Mouse (Mus musculus) kidney, embryonic 16.5 days (tissue): ENCODE measurements around the gene Tfpi2. TPM values are rescaled to one million over a fixed set of nuclear protein-coding genes. Genes with fewer than 3 reads are reported as not detected.

Experiments used
- ATAC-seq: fragments of 200-750 bp; cut with Nextera tagmentation; 2 replicates; pipeline ENCODE4 v1.8.0; 2017; ENCODE audit warnings: moderate TSS enrichment; ENCODE audit not compliant: low FRiP score, low TSS enrichment
- H3K27ac ChIP-seq: fragments of 300-500 bp; sonication (generic); 2 replicates; pipeline ENCODE4 v1.5.1; 2014; ENCODE audit warnings: low read length
- H3K27me3 ChIP-seq: fragments of 300-500 bp; sonication (generic); 2 replicates; pipeline ENCODE4 v1.6.1; 2014; ENCODE audit warnings: low read length, control low read depth, mixed read lengths; ENCODE audit not compliant: insufficient read depth
- H3K36me3 ChIP-seq: fragments of 300-500 bp; sonication (generic); 2 replicates; pipeline ENCODE4 v1.6.1; 2014; ENCODE audit warnings: low read length, control low read depth, mixed read lengths; ENCODE audit not compliant: insufficient read depth
- H3K4me1 ChIP-seq: fragments of 300-500 bp; sonication (generic); 2 replicates; pipeline ENCODE4 v1.6.1; 2014; ENCODE audit warnings: low read length, control low read depth, mixed read lengths; ENCODE audit not compliant: insufficient read depth
- H3K4me2 ChIP-seq: fragments of 300-500 bp; sonication (generic); replicated peaks from 2 replicates; pipeline ENCODE4 v1.6.1; 2014; ENCODE audit warnings: low read depth, low read length
- H3K4me3 ChIP-seq: fragments of 300-500 bp; sonication (generic); 2 replicates; pipeline ENCODE4 v1.5.1; 2014; ENCODE audit warnings: mild to moderate bottlenecking, low read length
- H3K9ac ChIP-seq: fragments of 300-500 bp; sonication (generic); replicated peaks from 2 replicates; pipeline ENCODE4 v1.6.1; 2014; ENCODE audit warnings: low read length
- H3K9me3 ChIP-seq: fragments of 300-500 bp; sonication (generic); 2 replicates; pipeline ENCODE4 v1.6.1; 2016; ENCODE audit warnings: low read length, control low read depth
- WGBS: fragments of 180-500 bp; shearing (Covaris S2); extraction: QIAGEN DNeasy Blood & Tissue Kit; methylation state at CpG from one replicate; pipeline ENCODE4 v1.1.7; 2014; 5-methylcytosine and 5-hydroxymethylcytosine counted together
- polyA plus RNA-seq: library from polyadenylated mRNA; unstranded; fragments of >200 nt; fragmentation: Nextera tagmentation; extraction: Ambion mirVana; gene quantifications from 2 replicates; pipeline ENCODE4 v1.2.1, GENCODE M21; 2015

The Tfpi2 gene
- polyA plus RNA-seq, result 4.6 and 4.8 TPM in 2 replicates

GRCm38 (mm10) chr6:3988750-3989149, at the start of gene Tfpi2:
Gene Tfpi2 (minus strand): TSS chr6:3988919.
- Histone ChIP-seq H3K4me3 (no peak within 1 kb of the TSS), H3K4me1 (no peaks in the 10 kb centered on the region), H3K36me3 (no peaks in the 10 kb centered on the region), H3K27me3 (no peaks in the 10 kb centered on the region), H3K27ac (no peak within 1 kb of the TSS), H3K4me2 (no peak within 1 kb of the TSS), H3K9me3 (no peaks in the 10 kb centered on the region), H3K9ac (no peak within 1 kb of the TSS)
- WGBS, result 75% methylated on average over 3 of the region's 3 CpGs
- ATAC-seq, result peak; percentile 76; the same call in 1 of the 2 replicates

- Histone ChIP-seq H3K9me3 (no peaks in the 10 kb centered on the region), H3K27ac (no peak overlapping the region), H3K36me3 (no peaks in the 10 kb centered on the region), H3K27me3 (no peaks in the 10 kb centered on the region), H3K4me3 (no peak overlapping the region), H3K4me1 (no peaks in the 10 kb centered on the region), H3K9ac (no peak overlapping the region), H3K4me2 (no peak overlapping the region)
- no peak for ATAC-seq
- WGBS, result 77% methylated on average over 3 of the region's 3 CpGs
Measured at GRCm38 (mm10) chr6:4030956-4031355, 42.2 kb upstream of the Tfpi2 start.

- Histone ChIP-seq H3K4me3 (no peak overlapping the region), H3K27ac (no peak overlapping the region), H3K36me3 (no peaks in the 10 kb centered on the region), H3K9ac (no peak overlapping the region), H3K4me1 (no peaks in the 10 kb centered on the region), H3K9me3 (no peaks in the 10 kb centered on the region), H3K4me2 (no peak overlapping the region), H3K27me3 (no peaks in the 10 kb centered on the region)
- WGBS, result 51% methylated on average over 2 of the region's 2 CpGs
- ATAC-seq, result no peak
Measured at GRCm38 (mm10) chr6:4026367-4026766, 37.6 kb upstream of the Tfpi2 start.

GRCm38 (mm10) chr6:4022645-4023044, 33.9 kb upstream of the Tfpi2 start:
- Histone ChIP-seq H3K9me3 (no peaks in the 10 kb centered on the region), H3K9ac (no peak overlapping the region), H3K27ac (no peak overlapping the region), H3K4me3 (no peak overlapping the region), H3K4me2 (no peak overlapping the region), H3K27me3 (no peaks in the 10 kb centered on the region), H3K36me3 (no peaks in the 10 kb centered on the region), H3K4me1 (no peaks in the 10 kb centered on the region)
- WGBS, result 24% methylated on average over 1 of the region's 1 CpGs
- ATAC-seq, result no peak

GRCm38 (mm10) chr6:4009548-4009947, 20.8 kb upstream of the Tfpi2 start:
- Histone ChIP-seq H3K27ac (no peak overlapping the region), H3K4me1 (no peaks in the 10 kb centered on the region), H3K36me3 (peaks cover 3% of the 10 kb centered on the region; the same call in 1 of the 2 replicates), H3K9ac (no peak overlapping the region), H3K4me3 (no peak overlapping the region), H3K9me3 (no peaks in the 10 kb centered on the region), H3K4me2 (no peak overlapping the region), H3K27me3 (no peaks in the 10 kb centered on the region)
- peak; percentile 57; the same call in 1 of the 2 replicates for ATAC-seq

- no peak overlapping the region for H3K4me2 ChIP-seq
- H3K27ac ChIP-seq, result no peak overlapping the region
- no peak overlapping the region for H3K4me3 ChIP-seq
- ATAC-seq, result no peak
- H3K9ac ChIP-seq, result no peak overlapping the region
- H3K36me3 ChIP-seq, result peaks cover 3% of the 10 kb centered on the region; the same call in 1 of the 2 replicates
- no peaks in the 10 kb centered on the region for H3K4me1 ChIP-seq
- 66% methylated on average over 2 of the region's 2 CpGs for WGBS
- no peaks in the 10 kb centered on the region for H3K9me3 ChIP-seq
- H3K27me3 ChIP-seq, result no peaks in the 10 kb centered on the region
Measured at GRCm38 (mm10) chr6:4008501-4009040, 19.9 kb upstream of the Tfpi2 start.

GRCm38 (mm10) chr6:4004808-4005207, 16.1 kb upstream of the Tfpi2 start:
- WGBS, result 63% methylated on average over 2 of the region's 2 CpGs
- ATAC-seq, result 0 out of 2 replicates have a peak, but pooled peaks have one; percentile 24
- H3K27me3 ChIP-seq, result no peaks in the 10 kb centered on the region
- H3K9me3 ChIP-seq, result no peaks in the 10 kb centered on the region
- peaks cover 3% of the 10 kb centered on the region; the same call in 1 of the 2 replicates for H3K36me3 ChIP-seq
- peak overlapping the region; percentile 51 for H3K4me2 ChIP-seq
- no peaks in the 10 kb centered on the region for H3K4me1 ChIP-seq
- H3K4me3 ChIP-seq, result peak overlapping the region; percentile 49
- no peak overlapping the region; the same call in 1 of the 2 replicates for H3K27ac ChIP-seq
- no peak overlapping the region for H3K9ac ChIP-seq

- peak; percentile 94 for ATAC-seq
- Histone ChIP-seq H3K36me3 (peaks cover 3% of the 10 kb centered on the region; the same call in 1 of the 2 replicates), H3K4me2 (peak within 1 kb of the TSS; percentile 51), H3K27ac (peak within 1 kb of the TSS; percentile 89), H3K4me1 (no peaks in the 10 kb centered on the region), H3K9ac (peak within 1 kb of the TSS; percentile 73), H3K9me3 (no peaks in the 10 kb centered on the region), H3K4me3 (peak within 1 kb of the TSS; percentile 49), H3K27me3 (no peaks in the 10 kb centered on the region)
- 3% methylated on average over 15 of the region's 19 CpGs for WGBS
Measured at GRCm38 (mm10) chr6:4003890-4004306, 15.2 kb upstream of the Tfpi2 start, which contains the start of gene Gng11. Gene Gng11 (plus strand): TSS chr6:4003904.

GRCm38 (mm10) chr6:4003445-4003844, 14.7 kb upstream of the Tfpi2 start:
- no peaks in the 10 kb centered on the region for H3K27me3 ChIP-seq
- no peak overlapping the region for H3K9ac ChIP-seq
- ATAC-seq, result peak; percentile 21; the same call in 1 of the 2 replicates
- peaks cover 3% of the 10 kb centered on the region; the same call in 1 of the 2 replicates for H3K36me3 ChIP-seq
- H3K9me3 ChIP-seq, result no peaks in the 10 kb centered on the region
- peak overlapping the region; percentile 89 for H3K27ac ChIP-seq
- H3K4me1 ChIP-seq, result no peaks in the 10 kb centered on the region
- peak overlapping the region; percentile 51 for H3K4me2 ChIP-seq
- 41% methylated on average over 4 of the region's 4 CpGs for WGBS
- peak overlapping the region; percentile 49 for H3K4me3 ChIP-seq

GRCm38 (mm10) chr6:4000716-4001115, 12.0 kb upstream of the Tfpi2 start:
- H3K9me3 ChIP-seq, result no peaks in the 10 kb centered on the region
- WGBS, result 77% methylated on average over 3 of the region's 3 CpGs

More at GRCm38 (mm10) chr6:4000716-4001115, 12.0 kb upstream of the Tfpi2 start:
- H3K4me1 ChIP-seq, result no peaks in the 10 kb centered on the region
- no peak overlapping the region for H3K9ac ChIP-seq
- H3K36me3 ChIP-seq, result no peaks in the 10 kb centered on the region
- H3K27ac ChIP-seq, result no peak overlapping the region
- no peak overlapping the region for H3K4me2 ChIP-seq
- no peaks in the 10 kb centered on the region for H3K27me3 ChIP-seq
- no peak for ATAC-seq
- H3K4me3 ChIP-seq, result no peak overlapping the region
